Mouse (Mus musculus) CD8-positive naive resting alpha-beta T cell, adult 2 months (primary cell): ENCODE measurements around the gene Tmem132d.

Source experiments
- DNase-seq, 2 experiments: peaks; one replicate each; pipeline ENCODE4 v3.0.0; 2022; ENCODE audit warnings: low read depth in 2 of 2, low spot score in 2 of 2

The Tmem132d gene

DNA sequence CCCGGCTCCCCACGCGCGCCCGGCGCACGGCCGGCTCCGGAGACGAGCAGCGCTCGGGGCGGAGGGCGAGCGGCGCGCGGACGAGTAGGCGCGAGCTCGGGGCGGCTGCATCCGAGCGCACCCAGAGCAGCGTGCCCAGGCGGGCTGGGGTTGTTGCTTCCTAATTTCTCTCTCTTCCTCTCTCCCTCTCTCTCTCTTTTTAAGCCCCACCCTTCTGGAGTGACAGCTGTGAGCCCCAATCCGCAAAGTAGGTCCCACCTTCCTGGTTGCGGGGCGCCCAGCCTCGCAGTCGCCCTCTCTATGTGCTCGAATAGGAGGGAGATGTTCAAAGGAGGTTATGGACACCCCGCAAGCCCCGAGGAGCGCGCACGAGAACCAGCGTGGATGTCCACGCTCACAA, at the start of gene Tmem132d:
Tmem132d (minus strand) TSS at position 162 of the 400 bp plus-strand sequence.
- no peak for DNase-seq

- DNase-seq = no peak
These were observed 47.9 kb upstream of the Tmem132d start for GRCm38 (mm10) chr5:128480816-128481215.

DNA sequence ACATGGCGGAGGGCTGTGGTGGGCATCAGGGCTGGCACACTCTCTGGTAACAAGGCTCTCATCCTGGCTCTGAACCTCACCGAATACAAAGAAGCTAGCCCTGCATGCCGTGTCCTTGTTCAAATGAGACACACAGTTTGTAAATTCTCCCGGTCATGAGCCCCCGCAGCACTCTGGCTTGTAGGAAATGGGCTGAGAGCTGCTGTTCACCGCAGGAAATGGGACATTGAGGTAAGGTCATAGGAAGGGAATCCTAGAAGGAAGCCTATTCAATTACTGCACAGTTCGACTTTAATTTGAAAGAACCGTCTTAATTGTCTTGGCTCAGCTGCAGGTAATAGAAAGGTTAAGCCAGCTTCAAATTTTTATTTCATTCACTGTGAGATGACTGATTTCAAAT, 42.5 kb upstream of the Tmem132d start:
- no peak for DNase-seq

- no peak for DNase-seq
These were observed 36.9 kb upstream of the Tmem132d start for GRCm38 (mm10) chr5:128469812-128470211.

GRCm38 (mm10) chr5:128464514-128464913, 31.6 kb upstream of the Tmem132d start:
- no peak for DNase-seq

DNA sequence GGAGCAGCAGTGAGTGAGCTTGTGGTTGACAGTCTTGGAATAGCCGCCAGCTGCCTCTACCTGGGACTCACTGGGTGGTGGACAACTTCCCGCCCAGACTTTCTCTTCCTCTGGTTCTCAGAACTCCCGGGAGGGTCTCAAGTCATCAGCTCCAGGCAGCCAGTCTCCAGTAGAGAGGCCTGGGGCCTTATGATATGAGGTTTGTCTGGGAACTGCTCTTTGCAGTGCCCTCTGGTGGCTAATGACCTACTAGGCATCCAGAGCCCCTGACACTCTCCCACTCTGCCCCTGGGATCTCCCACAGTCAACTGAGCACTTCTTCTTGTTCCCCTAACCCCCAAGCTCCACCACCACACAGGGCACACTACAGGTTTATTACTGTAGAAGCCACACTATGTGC, 27.7 kb upstream of the Tmem132d start:
- no peak for DNase-seq

GRCm38 (mm10) chr5:128455732-128456131, 22.9 kb upstream of the Tmem132d start:
- no peak for DNase-seq

DNA sequence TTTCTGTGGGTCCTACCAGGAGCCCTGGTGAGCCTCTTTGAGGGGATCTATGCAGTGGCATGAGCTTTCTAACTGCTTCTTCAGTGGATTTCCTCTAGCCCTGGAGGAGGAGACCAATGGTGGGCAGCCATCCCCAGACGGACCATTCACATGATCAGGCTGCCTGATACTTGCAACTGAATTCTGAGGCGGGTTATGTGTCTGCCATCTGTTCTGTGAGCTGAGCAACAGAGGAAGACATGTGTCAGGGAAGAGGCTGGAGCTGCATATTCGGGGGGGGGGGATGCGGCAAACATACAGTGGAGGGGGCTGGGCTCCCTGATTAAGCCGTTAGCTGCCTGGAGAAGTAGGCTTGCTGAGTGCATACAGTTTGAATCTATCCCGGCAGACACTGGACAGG, 19.3 kb upstream of the Tmem132d start:
- no peak for DNase-seq

DNA sequence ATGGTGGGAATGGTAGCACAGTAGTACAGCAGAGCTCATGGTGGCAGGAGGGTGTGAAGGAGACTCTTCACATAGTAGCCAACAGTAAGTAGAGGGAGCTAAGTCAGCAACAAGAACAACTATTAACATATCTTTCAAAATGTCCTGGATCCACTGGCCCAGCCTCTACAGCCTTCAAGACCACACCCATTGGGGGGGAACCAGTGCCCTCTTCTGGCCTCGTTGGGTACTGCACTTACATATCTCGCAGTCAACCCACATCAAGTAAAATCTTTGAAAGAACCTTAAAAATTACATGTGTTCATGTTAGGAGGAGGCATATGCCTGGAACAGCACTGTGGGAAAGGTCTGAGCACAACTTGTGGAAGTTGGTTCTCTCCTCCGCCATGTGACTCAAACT, 17.9 kb upstream of the Tmem132d start:
- no peak for DNase-seq

DNA sequence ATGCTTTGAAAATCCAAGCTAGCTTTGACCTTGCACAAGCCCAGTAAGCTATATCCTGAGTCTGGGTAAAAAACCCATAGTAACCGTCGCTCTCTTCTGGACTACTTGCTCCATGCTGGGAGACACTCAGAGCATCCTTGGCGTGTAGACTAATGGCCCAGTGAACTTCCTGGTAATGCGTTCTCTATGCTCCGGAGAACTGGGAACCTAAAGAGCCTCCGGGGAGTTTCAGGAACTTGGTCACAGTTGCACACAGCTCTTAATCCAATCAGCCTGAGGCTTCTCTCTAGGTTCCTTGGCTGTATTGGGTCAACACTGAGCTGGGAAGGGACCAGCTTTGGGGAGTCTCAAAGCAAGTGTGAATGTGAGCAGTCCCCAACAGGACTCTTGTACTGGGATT, 12.0 kb upstream of the Tmem132d start:
- no peak for DNase-seq

DNA sequence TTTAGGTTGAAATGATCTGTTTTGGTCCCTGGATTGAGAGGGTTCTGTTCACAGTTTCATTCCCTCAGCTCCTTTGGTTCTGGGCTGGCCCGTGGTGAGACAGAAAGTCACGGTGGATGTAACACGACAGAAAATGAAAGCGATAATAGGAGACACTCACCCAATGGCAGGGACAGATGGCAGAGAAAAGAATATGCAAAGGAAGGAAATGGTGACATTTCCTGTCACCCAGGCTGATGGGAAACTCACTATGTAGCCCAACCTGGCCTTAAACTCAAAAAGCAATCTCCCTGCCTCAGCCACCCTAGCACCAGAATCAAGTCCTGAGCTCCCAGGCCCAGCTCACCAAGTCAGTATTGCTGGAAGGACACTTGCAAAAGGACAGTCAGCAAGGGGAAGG, 11.0 kb upstream of the Tmem132d start:
- DNase-seq = no peak

DNA sequence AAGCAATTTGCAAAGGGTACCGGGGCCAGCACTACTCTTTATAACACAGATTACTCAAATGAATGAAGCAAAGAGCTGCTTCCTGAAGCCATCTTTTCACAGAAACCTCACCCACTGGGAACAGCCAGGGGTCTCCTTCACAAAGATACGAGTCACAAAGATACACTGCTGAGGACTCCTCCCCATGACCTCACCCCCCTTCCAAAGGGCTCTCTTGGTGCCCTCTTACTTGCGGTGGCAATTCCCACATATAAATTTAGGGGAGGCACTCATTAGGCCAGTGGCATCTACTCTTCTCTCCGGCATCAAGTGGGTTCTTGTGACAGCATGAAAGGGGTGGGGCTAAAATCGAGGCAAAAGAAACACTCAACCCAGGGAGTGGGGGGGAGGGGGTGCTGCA, 8.2 kb upstream of the Tmem132d start:
- DNase-seq = no peak

DNA sequence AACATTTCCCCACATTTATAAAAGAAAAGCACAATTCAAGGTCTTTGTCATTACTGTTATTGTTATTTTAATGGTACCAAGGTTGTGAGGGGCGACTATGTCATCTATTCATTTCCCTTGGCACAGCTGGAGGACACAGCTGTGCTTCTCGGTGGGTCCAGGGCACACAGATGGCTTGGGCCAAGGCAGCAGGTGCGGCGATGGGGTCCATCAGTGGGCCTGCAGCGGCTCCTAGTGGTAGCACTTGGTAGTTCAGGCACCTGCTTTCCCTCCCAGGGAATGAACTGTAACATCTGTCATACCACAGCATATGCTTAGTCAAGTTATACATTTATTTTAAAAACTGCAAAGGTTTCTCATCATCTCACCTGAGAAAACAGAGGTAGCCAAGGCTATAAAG, 7.0 kb upstream of the Tmem132d start:
- DNase-seq = no peak

DNA sequence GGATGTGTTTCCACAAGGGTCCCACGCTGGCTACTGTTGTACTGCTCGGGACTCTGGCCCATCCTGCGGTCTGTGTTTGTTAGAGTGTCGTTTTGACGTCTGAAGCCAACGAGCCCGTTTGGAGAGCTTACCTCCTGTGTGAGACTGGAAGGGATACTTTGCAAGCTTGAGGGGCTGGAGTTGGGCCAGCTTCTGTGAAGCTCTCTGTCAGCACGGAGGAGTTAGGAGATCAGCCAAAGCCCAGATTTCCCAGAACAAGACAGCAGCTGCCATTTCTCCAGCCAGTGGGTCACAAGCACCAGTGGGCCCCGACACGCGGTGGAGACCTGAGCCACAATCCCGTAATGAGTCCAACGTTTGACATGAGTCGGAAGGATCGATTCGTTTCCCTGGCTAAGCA, 5.2 kb upstream of the Tmem132d start:
- DNase-seq = no peak

- DNase-seq = no peak
These were observed 4.0 kb upstream of the Tmem132d start for GRCm38 (mm10) chr5:128436909-128437308.

GRCm38 (mm10) chr5:128435683-128436082, 2.8 kb upstream of the Tmem132d start:
- no peak for DNase-seq

- DNase-seq = no peak
These were observed 909 bp upstream of the Tmem132d start for GRCm38 (mm10) chr5:128433786-128434185.

DNA sequence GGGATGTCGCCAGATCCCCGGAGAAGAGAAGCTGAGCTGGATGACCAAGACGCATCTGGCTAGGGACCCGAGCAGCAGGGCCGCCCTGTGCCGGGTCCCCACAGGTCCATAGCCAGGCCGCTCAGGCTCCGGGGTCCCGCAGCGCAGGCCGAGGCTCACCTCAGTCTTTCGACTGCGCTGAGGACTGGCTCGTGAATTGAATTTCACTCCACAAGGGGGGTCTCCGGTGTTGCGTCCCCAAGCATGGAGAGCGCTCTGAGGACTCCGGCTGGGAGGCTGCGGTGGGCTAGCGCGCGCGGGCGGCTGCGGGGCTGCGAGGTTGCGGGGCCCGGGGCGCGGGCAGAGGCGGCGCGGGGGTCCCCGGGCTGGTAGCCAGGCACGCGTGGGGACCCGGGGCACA, 455 bp downstream of the Tmem132d start:
- no peak for DNase-seq

DNA sequence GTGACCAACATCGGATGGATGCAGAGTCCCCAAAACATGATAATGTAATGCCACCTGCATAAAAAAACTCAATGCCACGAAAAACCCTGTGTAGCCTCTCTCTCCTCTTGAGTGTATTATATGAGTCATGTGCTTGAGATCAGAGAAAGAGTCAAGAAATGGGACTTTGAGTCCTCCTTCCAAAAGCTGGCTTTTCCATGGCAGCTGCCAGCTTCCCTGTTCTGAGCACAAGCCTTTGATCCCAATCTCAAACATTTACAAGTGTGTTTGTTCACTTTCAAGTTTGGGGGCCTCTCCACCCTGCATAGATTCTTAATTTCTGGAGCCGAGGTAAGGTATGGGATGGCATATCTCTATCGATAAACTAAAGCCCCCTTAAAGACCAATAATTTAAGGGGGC, 8.2 kb downstream of the Tmem132d start:
- DNase-seq = no peak

- DNase-seq = no peak
These were observed 8.7 kb downstream of the Tmem132d start for GRCm38 (mm10) chr5:128424213-128424612.

GRCm38 (mm10) chr5:128422090-128422489, 10.8 kb downstream of the Tmem132d start:
- DNase-seq = no peak

- DNase-seq = no peak
These were observed 14.6 kb downstream of the Tmem132d start for GRCm38 (mm10) chr5:128418149-128418710.

DNA sequence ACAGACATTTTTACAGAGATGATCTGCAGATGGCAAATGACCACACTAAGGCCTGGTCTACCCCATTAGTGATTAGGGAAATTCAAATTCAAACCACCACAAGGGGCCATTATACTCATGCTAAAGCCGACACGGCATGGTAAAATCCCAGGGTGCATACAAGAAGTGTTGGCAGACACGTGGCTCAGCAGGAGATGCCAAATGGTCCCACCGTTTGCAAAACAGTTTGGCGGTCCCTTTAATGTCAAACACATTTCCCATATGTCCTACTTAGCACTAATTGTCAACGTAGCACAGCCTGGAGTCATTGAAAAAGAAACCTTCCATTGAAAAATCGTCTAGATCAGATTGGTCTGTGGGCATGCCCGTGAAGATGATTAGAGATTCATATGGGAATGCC, 18.8 kb downstream of the Tmem132d start:
- no peak for DNase-seq

DNA sequence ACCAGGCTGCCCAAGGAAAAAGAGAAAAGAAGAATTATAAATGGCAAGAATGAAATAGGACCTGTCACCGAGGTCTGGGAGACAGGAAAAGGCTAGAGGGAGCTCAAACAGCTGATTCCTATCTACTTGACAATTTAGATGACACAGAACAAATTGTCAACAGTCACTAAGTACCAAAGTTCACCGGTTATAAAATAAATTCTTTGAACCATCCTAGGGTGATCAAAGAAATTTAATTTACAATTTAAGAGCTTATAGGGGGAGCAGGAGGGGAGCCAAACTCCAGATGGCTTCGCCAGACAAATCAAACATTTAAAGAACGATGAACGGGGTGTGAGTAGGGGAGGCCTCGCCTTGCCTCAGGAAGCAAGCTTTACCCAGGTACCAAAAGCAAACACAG, 20.6 kb downstream of the Tmem132d start:
- DNase-seq = no peak
